Comparison of ENCODE assay signal across 9 mouse cellular contexts in the genomic region with DNA sequence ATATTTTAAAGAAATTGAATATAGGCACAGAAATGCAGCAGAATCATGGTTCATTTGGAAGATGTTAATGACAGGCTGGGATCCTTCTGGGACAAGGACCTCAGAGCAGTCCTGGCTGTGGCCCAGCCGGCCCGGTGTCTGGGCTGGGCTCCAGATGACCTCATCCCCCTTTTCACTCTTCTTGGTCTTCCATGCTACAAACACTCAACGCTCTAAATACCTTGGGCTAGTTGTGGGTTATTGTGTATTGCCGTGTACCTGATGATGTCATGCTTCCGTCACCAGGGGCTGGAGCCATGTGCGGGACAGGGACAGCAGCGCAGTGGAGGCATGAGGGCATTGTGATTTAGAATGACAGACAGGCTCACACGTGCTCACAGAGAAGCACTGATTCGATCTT. TPM values are rescaled to one million over a fixed set of nuclear protein-coding genes. Genes with fewer than 3 reads are reported as not detected.
DNase-seq lines count a peak whose midpoint lies in the region; ATAC-seq and TF ChIP-seq lines count a peak whose summit lies in the region.
"Had no signal": no experiment of that assay in that cellular context is flagged by ENCODE, and none has a peak within 500 bp of the region (broad histone marks: within the 10 kb centered on the region; RNA-seq: fewer than 3 reads in every experiment).

No protein-coding gene starts in this region.

- peak; percentile 69; the same call in 1 of the 2 replicates for ATAC-seq in hindbrain, postnatal 0 days
- ATAC-seq in hindbrain, embryonic 11.5 days (ENCODE audit: low FRiP score), result no peak
- no peak for ATAC-seq in megakaryocyte-erythroid progenitor cell, adult 5-6 weeks (replicated peaks; ENCODE audit: low FRiP score, low TSS enrichment, poor library complexity, severe bottlenecking)

- H3K27ac ChIP-seq in hindbrain, postnatal 0 days, result no peak overlapping the region
- no peak overlapping the region for H3K27ac ChIP-seq in hindbrain, embryonic 11.5 days (ENCODE audit: low read depth, low read length)
- H3K27ac ChIP-seq: neural tube, embryonic 12.5 days had no signal

- WGBS in hindbrain, postnatal 0 days, result 45% methylated on average over 9 of the region's 9 CpGs
- 91% methylated on average over 9 of the region's 9 CpGs for WGBS in hindbrain, embryonic 11.5 days

- intact Hi-C loops in left cerebral cortex, postnatal 36 days (cut with DNase I), result no loop called here

- peaks cover 54% of the 10 kb centered on the region for H3K36me3 ChIP-seq in hindbrain, postnatal 0 days (ENCODE audit: insufficient read depth, low read length)
- H3K36me3 ChIP-seq in hindbrain, embryonic 11.5 days (ENCODE audit: control insufficient read depth, insufficient read depth, low read length), result 0 out of 2 replicates have a peak, but pooled peaks cover 2% of the 10 kb centered on the region

- TF ChIP-seq CTCF in hindbrain, postnatal 0 days (IDR thresholded peaks at IDR 0.05; ENCODE audit: low read depth), result no peak

- DNase-seq in hindbrain, postnatal 0 days (ENCODE audit: low spot score), result peak; percentile 51
- DNase-seq in hindbrain, embryonic 11.5 days (ENCODE audit: low spot score), result no peak
- DNase-seq in adrenal gland, adult 2 months, result peak; percentile 92
- peak; percentile 76 to 84 for DNase-seq in cerebellum, postnatal 14 days
- DNase-seq in heart, postnatal 4 days, result peak; percentile 86
- DNase-seq in layer of hippocampus, adult 11-12 months (ENCODE audit: low spot score), result no peak
- DNase-seq in left cerebral cortex, postnatal 36 days (ENCODE audit: low spot score in 2 of 2), result no peak

- H3K4me1 ChIP-seq in hindbrain, postnatal 0 days (ENCODE audit: insufficient read depth, low read length), result no peaks in the 10 kb centered on the region
- no peaks in the 10 kb centered on the region for H3K4me1 ChIP-seq in hindbrain, embryonic 11.5 days (replicated peaks; ENCODE audit: control insufficient read depth, insufficient read depth, low read length)
- H3K4me1 ChIP-seq: neural tube, embryonic 12.5 days had no signal

- H3K4me2 ChIP-seq in hindbrain, postnatal 0 days (ENCODE audit: low read depth, low read length), result no peak overlapping the region
- no peak overlapping the region for H3K4me2 ChIP-seq in hindbrain, embryonic 11.5 days (replicated peaks; ENCODE audit: low read depth, low read length)
- H3K4me2 ChIP-seq: neural tube, embryonic 12.5 days had no signal

- no peaks in the 10 kb centered on the region for H3K27me3 ChIP-seq in hindbrain, postnatal 0 days (ENCODE audit: insufficient read depth, low read length)
- H3K27me3 ChIP-seq in hindbrain, embryonic 11.5 days (ENCODE audit: control insufficient read depth, insufficient read depth, low read length), result no peaks in the 10 kb centered on the region
- H3K27me3 ChIP-seq: neural tube, embryonic 12.5 days had no signal

- no peak overlapping the region for H3K9ac ChIP-seq in hindbrain, postnatal 0 days (replicated peaks; ENCODE audit: low read length)
- no peak overlapping the region for H3K9ac ChIP-seq in hindbrain, embryonic 11.5 days (ENCODE audit: low read depth, low read length)
- H3K9ac ChIP-seq: neural tube, embryonic 12.5 days had no signal

- no peak overlapping the region for H3K4me3 ChIP-seq in hindbrain, postnatal 0 days (ENCODE audit: low read length)
- no peak overlapping the region for H3K4me3 ChIP-seq in hindbrain, embryonic 11.5 days (ENCODE audit: low read depth, low read length)
- H3K4me3 ChIP-seq: neural tube, embryonic 12.5 days had no signal

- H3K9me3 ChIP-seq in hindbrain, postnatal 0 days (ENCODE audit: low read length), result no peaks in the 10 kb centered on the region
- H3K9me3 ChIP-seq in hindbrain, embryonic 11.5 days (ENCODE audit: control insufficient read depth, low read length), result no peaks in the 10 kb centered on the region
- H3K9me3 ChIP-seq: neural tube, embryonic 12.5 days had no signal

RNA-seq across cellular contexts. Expression of gene Smarcc1, which starts 47.1 kb away (rescaled TPM):
- 26.2 and 32.0 TPM in 2 replicates for total RNA-seq in hindbrain, postnatal 0 days (2014; rRNA removed)
- 58.0 and 59.5 TPM in 2 replicates for polyA plus RNA-seq in hindbrain, postnatal 0 days (2015; fragmentation: Nextera tagmentation; extraction: Ambion mirVana)
- polyA plus RNA-seq in hindbrain, embryonic 11.5 days (2014; fragmentation: Nextera tagmentation; extraction: Ambion mirVana), result 172 and 253 TPM in 2 replicates
- total RNA-seq in adrenal gland, adult 2 months (2021), result 10 to 100 TPM; 46.1 to 58.3 TPM
- 20.8 and 26.4 TPM in 2 replicates for polyA plus RNA-seq in adrenal gland, adult 2 months (2012; rRNA removed)
- total RNA-seq in heart, postnatal 4 days (2021), result 10 to 100 TPM; 64.3 to 66.5 TPM
- 120 and 133 TPM in 2 replicates for total RNA-seq in megakaryocyte-erythroid progenitor cell, adult 5-6 weeks (2014; fragmentation: Nextera tagmentation)
- 80.3 and 89.5 TPM in 2 replicates for total RNA-seq in megakaryocyte-erythroid progenitor cell, adult 5-6 weeks (2017)
- total RNA-seq in left cerebral cortex, postnatal 36 days (2021), result 10 to 100 TPM; 64.5 to 74.5 TPM

RNA-seq across cellular contexts. Expression of gene Dhx30, which starts 47.3 kb away (rescaled TPM):
- total RNA-seq in hindbrain, postnatal 0 days (2014; rRNA removed), result 133 and 211 TPM in 2 replicates
- polyA plus RNA-seq in hindbrain, postnatal 0 days (2015; fragmentation: Nextera tagmentation; extraction: Ambion mirVana), result 125 and 136 TPM in 2 replicates
- polyA plus RNA-seq in hindbrain, embryonic 11.5 days (2014; fragmentation: Nextera tagmentation; extraction: Ambion mirVana), result 148 and 156 TPM in 2 replicates
- total RNA-seq in adrenal gland, adult 2 months (2021), result 100 to 1,000 TPM in 1 of 2 experiments, 10 to 100 TPM in 1; 92.7 to 102 TPM
- polyA plus RNA-seq in adrenal gland, adult 2 months (2012; rRNA removed), result 52.9 and 68.1 TPM in 2 replicates
- 10 to 100 TPM; 78.0 to 81.8 TPM for total RNA-seq in heart, postnatal 4 days (2021)
- 137 TPM in 2 replicates for total RNA-seq in megakaryocyte-erythroid progenitor cell, adult 5-6 weeks (2014; fragmentation: Nextera tagmentation)
- total RNA-seq in megakaryocyte-erythroid progenitor cell, adult 5-6 weeks (2017), result 59.2 and 71.1 TPM in 2 replicates
- total RNA-seq in left cerebral cortex, postnatal 36 days (2021), result 100 to 1,000 TPM; 163 to 166 TPM

Comparison
In these comparisons a context has a peak if more than half of its experiments do, and no peak if none do; other contexts are left out.
1. DNase-seq: peak in hindbrain, postnatal 0 days (single experiment), adrenal gland, adult 2 months (single experiment), cerebellum, postnatal 14 days (2 of 2) and heart, postnatal 4 days (single experiment); none in hindbrain, embryonic 11.5 days (single experiment), layer of hippocampus, adult 11-12 months (single experiment) and left cerebral cortex, postnatal 36 days (0 of 2).